Mouse (Mus musculus): Measurements from ENCODE around the gene Gpc1.

Gpc1 gene

GRCm38 (mm10) chr1:92888901-92889655 lies 57.6 kb downstream of the Gpc1 start:
- no peak for DNase-seq

GRCm38 (mm10) chr1:92892791-92893190 lies 61.3 kb downstream of the Gpc1 start:
- no peak for DNase-seq

GRCm38 (mm10) chr1:92893896-92894295 lies 62.5 kb downstream of the Gpc1 start:
- DNase-seq: no peak

GRCm38 (mm10) chr1:92895089-92895488 lies 63.6 kb downstream of the Gpc1 start:
- DNase-seq: peak; percentile 75

- no peak for DNase-seq
These were observed 71.3 kb downstream of the Gpc1 start, which contains the start of gene Ankmy1 for GRCm38 (mm10) chr1:92902786-92903185. TSS of gene Ankmy1 (minus strand) at chr1:92902906.

- no peak for DNase-seq
These were observed 72.2 kb downstream of the Gpc1 start for GRCm38 (mm10) chr1:92903627-92904026.

- DNase-seq: no peak
These were observed 74.4 kb downstream of the Gpc1 start for GRCm38 (mm10) chr1:92905703-92906310.

GRCm38 (mm10) chr1:92906779-92907631 lies 75.6 kb downstream of the Gpc1 start, which contains the start of gene Dusp28:
TSS of gene Dusp28 (plus strand) at chr1:92906981.
- DNase-seq: peak; percentile 82

- no peak for DNase-seq
These were observed 76.4 kb downstream of the Gpc1 start for GRCm38 (mm10) chr1:92907632-92908360.

- DNase-seq: no peak
These were observed 77.2 kb downstream of the Gpc1 start for GRCm38 (mm10) chr1:92908664-92909063.

GRCm38 (mm10) chr1:92909068-92909467 lies 77.6 kb downstream of the Gpc1 start:
- peak; percentile 50 for DNase-seq

Data from thymus, postnatal 25 days (tissue).